Mouse (Mus musculus) heart, adult 8-10 months (tissue): ENCODE results near the gene Kif26a. TPM values are rescaled to one million over a fixed set of nuclear protein-coding genes. Genes with fewer than 3 reads are reported as not detected.

Experiments
- DNase-seq: peaks from one replicate; pipeline ENCODE4 v3.0.0; 2022; ENCODE audit warnings: low spot score
- total RNA-seq, 4 experiments: library from RNA; stranded (reverse); gene quantifications; 2 replicates each; pipeline ENCODE4 v1.2.4; 2022

Gene Kif26a
- total RNA-seq, 4 experiments from 2014 or later, result 9.2 to 13.4 (median 12.3) TPM

GRCm38 (mm10) chr12:112164840-112165219 is 18.8 kb downstream of the Kif26a start:
- DNase-seq, result no peak

- peak; percentile 77 for DNase-seq
These were observed 23.2 kb downstream of the Kif26a start for GRCm38 (mm10) chr12:112169240-112169639.

GRCm38 (mm10) chr12:112170671-112171574 is 24.9 kb downstream of the Kif26a start:
- DNase-seq, result no peak

DNA sequence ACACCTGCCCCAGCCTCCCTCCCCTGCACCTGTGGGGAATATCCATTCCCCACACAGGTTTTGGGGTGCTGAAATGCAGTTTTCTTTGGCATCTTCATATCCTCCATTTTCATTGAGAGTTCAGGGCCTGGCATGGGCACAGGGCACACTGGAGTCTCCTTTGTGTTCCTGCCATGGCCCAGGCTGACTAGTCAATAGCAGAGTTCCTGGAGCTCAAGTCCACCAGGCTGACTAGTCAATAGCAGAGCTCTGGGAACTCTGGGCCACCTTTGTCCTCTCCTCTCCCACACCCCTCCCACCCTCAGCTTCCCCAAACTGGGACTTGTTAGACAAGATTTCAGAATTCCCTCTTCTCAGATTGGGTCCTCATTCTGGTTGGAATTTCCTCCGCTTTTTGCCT is 25.6 kb downstream of the Kif26a start:
- DNase-seq, result no peak

- DNase-seq, result no peak
These were observed 26.2 kb downstream of the Kif26a start for GRCm38 (mm10) chr12:112172214-112172613.

DNA sequence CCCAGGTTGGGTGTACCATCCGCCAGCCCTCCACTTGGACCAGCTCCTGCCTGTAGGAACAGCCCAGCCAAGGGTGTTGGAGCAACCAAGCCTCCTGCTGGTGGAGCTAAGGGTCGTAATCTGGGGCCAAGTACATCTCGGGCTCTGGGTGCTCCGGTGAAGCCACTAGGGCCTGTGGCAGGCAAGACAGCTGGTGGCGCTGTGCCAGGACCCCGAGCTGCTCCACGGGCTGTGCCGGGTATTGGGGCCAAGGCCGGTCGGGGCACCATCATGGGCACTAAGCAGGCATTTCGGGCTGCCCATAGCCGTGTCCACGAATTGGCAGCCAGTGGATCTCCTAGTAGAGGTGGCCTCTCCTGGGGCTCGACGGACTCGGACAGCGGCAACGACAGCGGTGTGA is 31.7 kb downstream of the Kif26a start:
- no peak for DNase-seq

- no peak for DNase-seq
These were observed 33.7 kb downstream of the Kif26a start for GRCm38 (mm10) chr12:112179687-112180086.

DNA sequence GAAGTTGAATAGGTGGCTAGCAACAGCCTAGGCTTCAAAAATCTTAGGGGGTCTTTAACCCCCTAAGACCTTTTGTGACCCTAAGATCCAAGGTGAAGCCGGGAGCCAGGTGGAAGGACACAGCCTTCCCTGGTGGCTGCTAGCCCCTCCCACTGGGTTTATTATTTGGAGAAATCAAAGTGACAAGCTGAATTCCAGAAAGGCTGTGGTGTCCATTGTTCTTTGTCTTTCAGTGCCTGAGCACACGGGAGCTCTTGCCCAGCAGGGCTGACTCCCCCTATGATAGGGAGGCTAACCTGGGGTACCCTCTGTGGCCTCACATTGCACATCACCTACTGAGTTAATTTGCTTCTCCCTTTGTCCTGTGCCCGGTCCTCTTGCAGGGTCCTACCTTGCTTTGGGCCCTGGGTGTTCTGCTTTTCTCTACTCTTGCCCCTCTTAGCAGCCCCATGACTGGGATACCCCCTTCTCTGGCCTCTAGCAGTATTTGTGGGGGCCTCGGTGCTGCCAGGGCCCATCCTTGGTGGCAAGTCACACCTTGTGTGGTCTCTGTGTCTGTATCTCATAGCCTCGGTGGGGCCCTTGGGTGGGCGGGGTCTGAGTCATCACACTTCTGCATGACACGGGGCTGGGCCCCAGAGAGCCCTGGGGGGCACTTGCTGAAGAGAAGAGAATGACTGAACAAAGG is 36.1 kb downstream of the Kif26a start:
- no peak for DNase-seq

GRCm38 (mm10) chr12:112182609-112182955 is 36.6 kb downstream of the Kif26a start:
- DNase-seq, result peak; percentile 47

GRCm38 (mm10) chr12:112183675-112184074 is 37.7 kb downstream of the Kif26a start:
- no peak for DNase-seq

GRCm38 (mm10) chr12:112184390-112184789 is 38.4 kb downstream of the Kif26a start:
- DNase-seq, result peak; percentile 90

DNA sequence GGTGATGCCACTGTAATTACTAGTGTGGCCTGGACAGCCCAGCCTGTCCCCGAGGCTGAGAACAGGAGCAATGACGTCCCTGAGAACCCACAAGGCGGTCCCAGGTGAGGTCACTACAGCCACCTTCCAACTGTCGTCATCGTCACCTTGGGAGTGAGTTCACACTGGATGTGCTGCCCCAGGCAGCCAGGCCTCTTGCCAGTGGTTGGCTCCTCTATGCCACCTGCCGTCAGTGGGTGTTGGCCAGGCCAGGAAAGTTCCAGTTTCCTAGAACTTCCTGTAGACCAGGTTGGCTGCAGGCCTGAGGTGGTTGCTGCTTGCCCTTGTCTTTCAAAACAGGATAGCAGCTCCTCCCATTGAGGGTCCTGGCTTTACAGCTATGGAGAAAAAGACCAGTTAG is 40.9 kb downstream of the Kif26a start:
- no peak for DNase-seq

- no peak for DNase-seq
These were observed 45.7 kb downstream of the Kif26a start for GRCm38 (mm10) chr12:112191753-112192152.

- DNase-seq, result no peak
These were observed 49.0 kb downstream of the Kif26a start for GRCm38 (mm10) chr12:112195019-112195418.

GRCm38 (mm10) chr12:112196562-112196961 is 50.6 kb downstream of the Kif26a start:
- DNase-seq, result no peak

DNA sequence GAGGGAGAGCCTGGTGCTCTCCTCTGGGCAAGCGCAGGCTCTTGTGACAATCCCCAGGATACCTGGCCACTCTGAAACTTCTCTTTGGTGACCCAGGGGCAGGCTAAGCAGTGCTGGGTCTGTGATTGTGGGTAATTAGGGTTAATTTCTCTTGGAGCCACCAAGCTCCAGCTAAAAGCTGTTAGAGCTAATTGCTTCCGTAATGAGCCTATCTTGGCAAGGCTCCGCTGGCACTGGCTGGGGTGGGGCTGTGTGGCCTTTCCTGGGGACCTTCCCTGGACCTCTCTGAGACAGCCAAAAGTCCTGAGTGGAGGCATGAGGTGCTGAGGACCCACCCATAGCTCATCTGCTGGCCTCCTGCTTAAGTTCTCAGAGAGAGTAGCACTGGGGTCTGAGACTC is 53.4 kb downstream of the Kif26a start:
- no peak for DNase-seq

DNA sequence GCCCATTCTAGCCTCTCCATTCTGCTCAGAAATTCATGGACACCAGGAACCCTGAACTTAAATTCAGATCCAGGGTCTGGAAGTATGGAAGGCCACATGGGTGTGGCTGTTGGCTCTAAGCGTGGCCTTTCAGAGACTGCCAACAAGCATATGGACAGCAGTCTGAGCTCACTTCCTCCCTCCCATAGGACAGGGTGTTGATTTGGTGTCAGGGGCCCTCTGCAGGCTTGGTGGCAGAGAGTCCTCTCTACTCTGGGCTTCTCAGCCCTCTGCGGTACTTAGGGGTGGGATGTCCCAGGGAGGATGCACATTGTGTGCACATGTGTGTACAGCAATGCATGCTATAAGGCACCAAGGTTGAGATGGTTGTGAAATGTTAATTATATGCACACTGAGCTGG is 54.0 kb downstream of the Kif26a start:
- DNase-seq, result no peak

GRCm38 (mm10) chr12:112207163-112207562 is 61.2 kb downstream of the Kif26a start:
- no peak for DNase-seq

- DNase-seq, result no peak
These were observed 61.7 kb downstream of the Kif26a start for GRCm38 (mm10) chr12:112207734-112208133.

- DNase-seq, result no peak
These were observed 64.6 kb downstream of the Kif26a start for GRCm38 (mm10) chr12:112210622-112211021.

GRCm38 (mm10) chr12:112214441-112214857 is 68.4 kb downstream of the Kif26a start:
- no peak for DNase-seq

- DNase-seq, result no peak
These were observed 69.5 kb downstream of the Kif26a start for GRCm38 (mm10) chr12:112215545-112215944.

GRCm38 (mm10) chr12:112217021-112217420 is 71.0 kb downstream of the Kif26a start:
- no peak for DNase-seq
